Mouse (Mus musculus): ENCODE measurements around the gene Rasa1. TPM values are rescaled to one million over a fixed set of nuclear protein-coding genes. Genes with fewer than 3 reads are reported as not detected.

Gene Rasa1
- total RNA-seq (2014; rRNA removed; ENCODE audit: low replicate concordance) = 25.9 and 30.1 TPM in 2 replicates
- 30.5 and 31.5 TPM in 2 replicates for polyA plus RNA-seq (2015; fragmentation: Nextera tagmentation; extraction: Ambion mirVana)

- no peaks in the 10 kb centered on the region for H3K9me3 ChIP-seq (replicated peaks; ENCODE audit: control insufficient read depth, low read length)
- TF ChIP-seq CTCF (IDR thresholded peaks at IDR 0.05; ENCODE audit: low read depth) (no peak), EP300 (IDR thresholded peaks at IDR 0.05; ENCODE audit: low read depth) (no peak)
- peak within 1 kb of the TSS; percentile 97 for H3K9ac ChIP-seq (replicated peaks; ENCODE audit: low read depth, low read length)
- peak within 1 kb of the TSS; percentile 66 for H3K4me2 ChIP-seq (ENCODE audit: low read depth, low read length)
- H3K4me1 ChIP-seq (ENCODE audit: control insufficient read depth, insufficient read depth) = 0 out of 2 replicates have a peak, but pooled peaks cover 3% of the 10 kb centered on the region
- peak within 1 kb of the TSS; percentile 94 for H3K4me3 ChIP-seq (ENCODE audit: low read depth, low read length)
- under 1% methylated on average over 74 of the region's 97 CpGs for WGBS
- ATAC-seq (ENCODE audit: insufficient read depth, low read depth) = peak; percentile 96
- peak within 1 kb of the TSS; percentile 99 for H3K27ac ChIP-seq (ENCODE audit: low read depth)
- H3K27me3 ChIP-seq (ENCODE audit: control insufficient read depth, insufficient read depth, low read length) = no peaks in the 10 kb centered on the region
- DNase-seq (ENCODE audit: low spot score) = peak; percentile 95
- H3K36me3 ChIP-seq (replicated peaks; ENCODE audit: control insufficient read depth, insufficient read depth, low read length) = no peaks in the 10 kb centered on the region
These were observed at the start of gene Rasa1 for GRCm38 (mm10) chr13:85288843-85289713. Gene Rasa1, minus strand, starts transcription at chr13:85289130.

DNA sequence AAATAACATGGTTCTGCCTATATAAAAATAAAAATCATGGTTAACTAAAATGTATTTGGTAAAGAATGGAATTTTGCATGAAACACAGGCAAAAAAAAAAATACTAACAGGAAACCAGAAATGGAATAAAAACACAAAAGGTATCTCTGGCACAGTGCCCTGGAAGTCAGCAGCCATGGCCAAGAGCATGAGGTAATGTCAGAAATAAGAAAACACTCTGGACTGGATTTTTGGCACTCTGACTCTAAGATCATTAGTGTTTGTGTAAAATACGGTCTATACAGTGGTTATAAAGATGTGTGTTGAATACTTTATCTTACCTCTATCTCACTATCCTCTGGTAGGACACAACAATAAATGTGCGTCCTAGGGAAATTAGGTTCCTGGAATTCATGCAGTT lies 22.6 kb upstream of the Rasa1 start:
- Histone ChIP-seq H3K27me3 (ENCODE audit: control insufficient read depth, insufficient read depth, low read length) (no peaks in the 10 kb centered on the region), H3K9me3 (replicated peaks; ENCODE audit: control insufficient read depth, low read length) (no peaks in the 10 kb centered on the region), H3K9ac (replicated peaks; ENCODE audit: low read depth, low read length) (no peak overlapping the region), H3K4me2 (ENCODE audit: low read depth, low read length) (no peak overlapping the region), H3K4me1 (ENCODE audit: control insufficient read depth, insufficient read depth) (no peaks in the 10 kb centered on the region), H3K27ac (ENCODE audit: low read depth) (no peak overlapping the region), H3K4me3 (ENCODE audit: low read depth, low read length) (no peak overlapping the region), H3K36me3 (replicated peaks; ENCODE audit: control insufficient read depth, insufficient read depth, low read length) (no peaks in the 10 kb centered on the region)
- 56% methylated on average over 2 of the region's 2 CpGs for WGBS
- DNase-seq (ENCODE audit: low spot score) = no peak
- TF ChIP-seq CTCF (IDR thresholded peaks at IDR 0.05; ENCODE audit: low read depth) = no peak
- no peak for TF ChIP-seq EP300 (IDR thresholded peaks at IDR 0.05; ENCODE audit: low read depth)
- ATAC-seq (ENCODE audit: insufficient read depth, low read depth) = no peak

DNA sequence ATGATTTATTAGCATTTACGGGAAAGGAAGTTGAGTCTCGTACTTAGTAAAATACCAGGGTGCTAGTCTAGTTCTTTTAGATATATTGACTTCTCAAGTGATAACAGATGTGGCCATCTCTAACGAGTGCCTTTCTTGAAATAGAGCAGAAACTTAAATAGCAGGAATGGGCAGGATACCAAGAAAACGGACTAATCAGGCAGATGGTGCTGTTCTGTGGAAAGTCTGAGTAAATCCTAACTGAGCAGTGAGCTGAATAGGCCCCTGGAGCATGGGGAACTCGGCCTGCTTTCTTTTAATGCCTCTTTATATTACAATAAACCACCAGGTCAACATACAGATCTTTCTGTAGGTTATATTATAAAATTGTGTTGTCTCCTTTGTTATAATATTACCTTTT lies 22.0 kb upstream of the Rasa1 start:
- Histone ChIP-seq H3K4me1 (ENCODE audit: control insufficient read depth, insufficient read depth) (no peaks in the 10 kb centered on the region), H3K36me3 (replicated peaks; ENCODE audit: control insufficient read depth, insufficient read depth, low read length) (no peaks in the 10 kb centered on the region), H3K4me3 (ENCODE audit: low read depth, low read length) (no peak overlapping the region), H3K27ac (ENCODE audit: low read depth) (no peak overlapping the region), H3K9ac (replicated peaks; ENCODE audit: low read depth, low read length) (no peak overlapping the region), H3K4me2 (ENCODE audit: low read depth, low read length) (no peak overlapping the region), H3K9me3 (replicated peaks; ENCODE audit: control insufficient read depth, low read length) (no peaks in the 10 kb centered on the region), H3K27me3 (ENCODE audit: control insufficient read depth, insufficient read depth, low read length) (no peaks in the 10 kb centered on the region)
- WGBS = 47% methylated on average over 5 of the region's 5 CpGs
- no peak for DNase-seq (ENCODE audit: low spot score)
- TF ChIP-seq EP300 (IDR thresholded peaks at IDR 0.05; ENCODE audit: low read depth) (no peak), CTCF (IDR thresholded peaks at IDR 0.05; ENCODE audit: low read depth) (no peak)
- ATAC-seq (ENCODE audit: insufficient read depth, low read depth) = no peak

DNA sequence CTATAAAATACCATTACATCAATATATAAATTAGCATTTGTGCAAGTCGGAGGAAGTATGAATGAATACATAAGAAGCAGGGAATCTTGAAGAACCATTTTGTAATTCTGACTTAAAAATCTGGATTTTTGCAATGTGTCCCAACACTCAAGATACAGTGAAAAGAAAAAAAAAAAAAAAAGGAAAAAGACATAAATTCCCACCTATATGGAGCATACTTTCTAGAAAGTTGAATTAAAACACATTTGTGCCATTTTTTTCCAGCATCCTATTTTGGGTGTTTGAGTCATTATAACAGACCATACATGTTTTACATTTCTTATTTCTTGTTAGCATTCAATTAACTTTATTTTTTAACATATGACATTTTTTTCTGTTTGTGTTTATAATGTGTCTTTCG lies 21.6 kb upstream of the Rasa1 start:
- no peaks in the 10 kb centered on the region for H3K36me3 ChIP-seq (replicated peaks; ENCODE audit: control insufficient read depth, insufficient read depth, low read length)
- 82% methylated on average over 2 of the region's 2 CpGs for WGBS
- H3K9me3 ChIP-seq (replicated peaks; ENCODE audit: control insufficient read depth, low read length) = no peaks in the 10 kb centered on the region
- no peak overlapping the region for H3K4me2 ChIP-seq (ENCODE audit: low read depth, low read length)
- TF ChIP-seq EP300 (IDR thresholded peaks at IDR 0.05; ENCODE audit: low read depth) (no peak), CTCF (IDR thresholded peaks at IDR 0.05; ENCODE audit: low read depth) (no peak)
- no peak overlapping the region for H3K27ac ChIP-seq (ENCODE audit: low read depth)
- H3K4me3 ChIP-seq (ENCODE audit: low read depth, low read length) = no peak overlapping the region
- no peak overlapping the region for H3K9ac ChIP-seq (replicated peaks; ENCODE audit: low read depth, low read length)
- no peak for DNase-seq (ENCODE audit: low spot score)
- no peaks in the 10 kb centered on the region for H3K27me3 ChIP-seq (ENCODE audit: control insufficient read depth, insufficient read depth, low read length)
- ATAC-seq (ENCODE audit: insufficient read depth, low read depth) = no peak
- H3K4me1 ChIP-seq (ENCODE audit: control insufficient read depth, insufficient read depth) = no peaks in the 10 kb centered on the region

DNA sequence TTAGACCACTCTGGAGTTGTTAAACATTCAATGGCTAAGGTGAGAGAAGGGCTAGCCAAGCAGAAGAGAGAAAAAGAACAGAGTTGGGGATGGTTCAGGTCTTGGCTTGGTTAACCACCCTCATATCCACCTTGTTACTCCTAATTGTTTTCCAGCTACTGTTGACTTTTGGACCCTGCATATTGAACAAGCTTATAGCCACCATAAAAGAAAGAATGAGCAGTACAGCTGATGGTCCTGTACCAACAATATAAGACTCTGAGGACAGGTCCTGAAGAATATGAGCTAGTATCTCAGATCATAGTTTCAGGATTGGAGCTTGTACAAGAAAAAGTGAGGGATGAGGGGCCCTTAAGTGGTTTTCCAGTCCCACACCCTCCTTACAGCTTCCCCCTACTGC lies 17.1 kb upstream of the Rasa1 start:
- Histone ChIP-seq H3K27me3 (ENCODE audit: control insufficient read depth, insufficient read depth, low read length) (no peaks in the 10 kb centered on the region), H3K4me3 (ENCODE audit: low read depth, low read length) (no peak overlapping the region), H3K9ac (replicated peaks; ENCODE audit: low read depth, low read length) (no peak overlapping the region), H3K9me3 (replicated peaks; ENCODE audit: control insufficient read depth, low read length) (no peaks in the 10 kb centered on the region), H3K4me2 (ENCODE audit: low read depth, low read length) (no peak overlapping the region), H3K36me3 (replicated peaks; ENCODE audit: control insufficient read depth, insufficient read depth, low read length) (no peaks in the 10 kb centered on the region), H3K27ac (ENCODE audit: low read depth) (no peak overlapping the region), H3K4me1 (ENCODE audit: control insufficient read depth, insufficient read depth) (no peaks in the 10 kb centered on the region)
- DNase-seq (ENCODE audit: low spot score) (no peak), ATAC-seq (ENCODE audit: insufficient read depth, low read depth) (no peak)
- TF ChIP-seq CTCF (IDR thresholded peaks at IDR 0.05; ENCODE audit: low read depth) (no peak), EP300 (IDR thresholded peaks at IDR 0.05; ENCODE audit: low read depth) (no peak)
